Mouse (Mus musculus) midbrain, embryonic 14.5 days (tissue): ENCODE results near the gene Celf6. TPM values are rescaled to one million over a fixed set of nuclear protein-coding genes. Genes with fewer than 3 reads are reported as not detected.
A peak's percentile ranks its signal among the peaks of the same experiment; 100 is the strongest.

ENCODE experiments used
- ATAC-seq: fragments of 200-750 bp; cut with Nextera tagmentation; 2 replicates; pipeline ENCODE4 v1.8.0; 2017; ENCODE audit warnings: moderate number of reproducible peaks, moderate library complexity; ENCODE audit not compliant: low FRiP score, low TSS enrichment
- DNase-seq: peaks from one replicate; pipeline ENCODE4 v3.0.0-alpha.2; 2015
- H3K27ac ChIP-seq: fragments of 300-500 bp; sonication (generic); replicated peaks from 2 replicates; pipeline ENCODE4 v1.5.1; 2014; ENCODE audit warnings: mild to moderate bottlenecking, low read depth, low read length, moderate library complexity
- H3K27me3 ChIP-seq: fragments of 300-500 bp; sonication (generic); 2 replicates; pipeline ENCODE4 v1.6.1; 2014; ENCODE audit warnings: low read length, control low read depth, mixed read lengths; ENCODE audit not compliant: control insufficient read depth, insufficient read depth
- H3K36me3 ChIP-seq: fragments of 300-500 bp; sonication (generic); 2 replicates; pipeline ENCODE4 v1.6.1; 2014; ENCODE audit warnings: low read length, control low read depth; ENCODE audit not compliant: control insufficient read depth, insufficient read depth
- H3K4me1 ChIP-seq: fragments of 300-500 bp; sonication (generic); 2 replicates; pipeline ENCODE4 v1.6.1; 2014; ENCODE audit warnings: mild to moderate bottlenecking, antibody characterized with exemption, low read length, control low read depth; ENCODE audit not compliant: control insufficient read depth, insufficient read depth
- H3K4me2 ChIP-seq: fragments of 300-500 bp; sonication (generic); 2 replicates; pipeline ENCODE4 v1.6.1; 2014; ENCODE audit warnings: mild to moderate bottlenecking, low read length, moderate library complexity
- H3K4me3 ChIP-seq: fragments of 300-500 bp; sonication (generic); replicated peaks from 2 replicates; pipeline ENCODE4 v1.5.1; 2014; ENCODE audit warnings: low read depth, low read length
- H3K9ac ChIP-seq: fragments of 300-500 bp; sonication (generic); replicated peaks from 2 replicates; pipeline ENCODE4 v1.6.1; 2014; ENCODE audit warnings: mild to moderate bottlenecking, low read length, moderate library complexity
- H3K9me3 ChIP-seq: fragments of 300-500 bp; sonication (generic); 2 replicates; pipeline ENCODE4 v1.6.1; 2016; ENCODE audit warnings: low read length, control low read depth, mixed read lengths; ENCODE audit not compliant: control insufficient read depth
- WGBS: fragments of 180-500 bp; shearing (Covaris S2); extraction: QIAGEN DNeasy Blood & Tissue Kit; methylation state at CpG from one replicate; pipeline ENCODE4 v1.1.7; 2014; 5-methylcytosine and 5-hydroxymethylcytosine counted together
- polyA plus RNA-seq: library from polyadenylated mRNA; unstranded; fragments of >200 nt; fragmentation: Nextera tagmentation; extraction: Ambion mirVana; gene quantifications from 2 replicates; pipeline ENCODE4 v1.2.1, GENCODE M21; 2014

The Celf6 gene
- polyA plus RNA-seq, 1 experiment from 2014 or later, result 35.4 TPM

DNA sequence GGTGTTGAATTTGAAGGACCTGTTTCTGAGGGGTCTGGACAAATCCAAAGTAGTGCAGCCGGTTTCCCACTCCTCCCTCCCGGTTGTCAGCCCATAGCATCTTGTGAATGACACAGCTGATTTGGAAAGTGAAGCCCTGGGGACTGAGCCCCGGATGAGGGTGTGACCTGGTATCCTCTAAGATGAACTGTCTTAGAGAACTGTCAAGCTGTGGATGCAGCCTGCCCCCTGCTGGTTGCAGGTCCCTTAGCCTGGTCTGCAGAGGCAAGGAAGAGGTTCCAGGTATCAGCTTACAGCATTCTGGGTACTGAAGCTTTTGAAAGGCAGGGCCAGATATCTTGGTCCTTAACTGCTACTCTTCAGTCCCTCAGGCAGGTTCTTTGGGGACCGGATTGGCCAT lies 12.1 kb upstream of the Celf6 start:
- WGBS, result 28% methylated on average over 4 of the region's 4 CpGs
- H3K4me3 ChIP-seq, result no peak overlapping the region
- H3K9ac ChIP-seq, result no peak overlapping the region
- no peaks in the 10 kb centered on the region; the same call in 1 of the 2 replicates for H3K4me1 ChIP-seq
- DNase-seq (peak; percentile 80), ATAC-seq (no peak)
- no peak overlapping the region for H3K27ac ChIP-seq
- H3K4me2 ChIP-seq, result no peak overlapping the region
- peaks cover 48% of the 10 kb centered on the region for H3K36me3 ChIP-seq
- H3K27me3 ChIP-seq, result no peaks in the 10 kb centered on the region
- H3K9me3 ChIP-seq, result no peaks in the 10 kb centered on the region

DNA sequence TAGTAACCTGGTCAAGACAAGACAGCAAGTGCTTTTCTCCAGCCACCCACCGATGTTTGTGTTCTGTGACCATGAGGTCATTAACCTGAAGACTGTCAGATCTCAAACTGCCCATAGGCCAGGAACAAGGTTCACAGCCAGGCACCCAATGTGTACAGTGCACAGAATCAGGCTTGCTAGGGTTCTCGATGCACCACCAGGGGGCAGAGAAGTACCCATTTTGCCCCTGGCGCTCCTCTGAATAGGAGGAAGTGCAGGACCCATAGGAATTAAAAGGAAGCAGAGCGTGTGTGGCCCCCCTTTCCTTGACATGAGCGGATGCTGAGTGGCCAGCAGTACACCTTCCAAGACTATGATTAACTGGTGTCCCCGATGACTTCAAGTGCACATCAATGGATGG lies 10.6 kb upstream of the Celf6 start:
- Histone ChIP-seq H3K4me3 (no peak overlapping the region), H3K27me3 (no peaks in the 10 kb centered on the region), H3K4me1 (no peaks in the 10 kb centered on the region; the same call in 1 of the 2 replicates), H3K27ac (no peak overlapping the region), H3K9me3 (no peaks in the 10 kb centered on the region), H3K36me3 (peaks cover 33% of the 10 kb centered on the region), H3K4me2 (no peak overlapping the region), H3K9ac (no peak overlapping the region)
- no peak for ATAC-seq
- DNase-seq, result peak; percentile 85
- WGBS, result 27% methylated on average over 6 of the region's 6 CpGs

DNA sequence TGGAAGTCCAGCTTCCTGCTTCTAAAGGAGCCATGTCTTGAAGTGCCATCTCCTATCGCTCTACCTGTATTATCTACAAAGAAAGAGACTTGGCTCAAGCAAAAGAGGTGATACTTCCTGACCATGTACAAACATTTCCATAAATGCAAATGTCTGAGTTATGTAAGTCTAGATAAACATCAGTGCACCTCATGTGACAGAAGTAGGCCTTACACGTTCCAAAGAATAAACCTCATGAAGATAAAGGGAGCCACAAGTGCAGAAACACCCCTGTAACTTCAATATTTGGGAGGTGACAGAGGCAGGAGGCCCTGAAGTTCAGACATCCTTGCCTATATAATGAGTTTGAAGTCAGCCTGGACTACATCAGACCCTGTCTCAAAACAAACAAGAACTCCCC lies 5.9 kb upstream of the Celf6 start:
- no peak overlapping the region for H3K4me2 ChIP-seq
- no peaks in the 10 kb centered on the region for H3K27me3 ChIP-seq
- ATAC-seq (no peak), DNase-seq (no peak)
- no peaks in the 10 kb centered on the region for H3K9me3 ChIP-seq
- H3K27ac ChIP-seq, result no peak overlapping the region
- 83% methylated on average over 2 of the region's 2 CpGs for WGBS
- no peaks in the 10 kb centered on the region; the same call in 1 of the 2 replicates for H3K4me1 ChIP-seq
- no peak overlapping the region for H3K4me3 ChIP-seq
- no peak overlapping the region for H3K9ac ChIP-seq
- H3K36me3 ChIP-seq, result no peaks in the 10 kb centered on the region

DNA sequence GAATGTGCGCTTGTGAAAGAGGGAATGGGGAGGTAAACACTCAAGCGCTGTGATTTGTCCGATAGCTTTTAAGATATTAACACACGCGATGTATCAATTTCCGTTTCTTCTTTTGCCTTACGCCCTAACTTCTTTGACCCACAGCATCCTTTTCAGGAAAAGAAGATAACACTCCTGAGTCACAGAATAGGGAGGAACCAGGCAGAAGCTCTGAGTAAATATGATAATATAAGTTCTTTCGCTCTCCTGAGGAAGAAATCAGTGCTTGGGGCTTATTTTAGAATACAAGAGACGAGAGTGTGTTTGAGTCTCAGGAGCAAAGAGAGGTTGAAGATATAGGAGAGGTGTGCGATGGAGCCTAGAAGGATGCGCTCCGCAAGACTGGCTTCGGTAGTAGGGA lies 316 bp upstream of the Celf6 start:
- no peaks in the 10 kb centered on the region for H3K36me3 ChIP-seq
- H3K4me2 ChIP-seq, result peak overlapping the region; percentile 56
- H3K9ac ChIP-seq, result peak overlapping the region; percentile 41; the same call in 1 of the 2 replicates
- H3K4me3 ChIP-seq, result peak overlapping the region; percentile 57
- no peak for DNase-seq
- no peaks in the 10 kb centered on the region for H3K9me3 ChIP-seq
- H3K27me3 ChIP-seq, result no peaks in the 10 kb centered on the region
- no peak for ATAC-seq
- WGBS, result 12% methylated on average over 13 of the region's 13 CpGs
- peak overlapping the region; percentile 21 for H3K27ac ChIP-seq
- H3K4me1 ChIP-seq, result peaks cover 17% of the 10 kb centered on the region

DNA sequence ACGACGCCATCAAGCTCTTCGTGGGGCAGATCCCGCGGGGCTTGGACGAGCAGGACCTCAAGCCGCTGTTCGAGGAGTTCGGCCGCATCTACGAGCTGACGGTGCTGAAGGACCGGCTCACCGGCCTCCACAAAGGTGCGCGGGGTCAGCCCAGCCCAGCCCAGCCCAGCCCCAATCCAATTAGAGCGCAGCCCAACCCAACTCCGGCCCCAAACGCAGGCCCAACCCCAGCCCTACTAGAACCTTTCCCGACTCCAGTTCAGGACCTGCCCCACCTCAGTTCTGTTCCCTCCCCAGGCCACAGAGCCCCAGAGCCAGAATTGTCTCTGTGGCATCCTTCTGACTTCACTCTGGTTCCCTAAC lies 769 bp downstream of the Celf6 start:
- no peak for DNase-seq
- Histone ChIP-seq H3K27ac (peak overlapping the region; percentile 21), H3K27me3 (no peaks in the 10 kb centered on the region), H3K4me3 (peak overlapping the region; percentile 57), H3K9me3 (no peaks in the 10 kb centered on the region), H3K36me3 (no peaks in the 10 kb centered on the region), H3K9ac (peak overlapping the region; percentile 73), H3K4me2 (peak overlapping the region; percentile 56), H3K4me1 (peaks cover 17% of the 10 kb centered on the region)
- no peak; the same call in 1 of the 2 replicates for ATAC-seq
- under 1% methylated on average over 20 of the region's 20 CpGs for WGBS

DNA sequence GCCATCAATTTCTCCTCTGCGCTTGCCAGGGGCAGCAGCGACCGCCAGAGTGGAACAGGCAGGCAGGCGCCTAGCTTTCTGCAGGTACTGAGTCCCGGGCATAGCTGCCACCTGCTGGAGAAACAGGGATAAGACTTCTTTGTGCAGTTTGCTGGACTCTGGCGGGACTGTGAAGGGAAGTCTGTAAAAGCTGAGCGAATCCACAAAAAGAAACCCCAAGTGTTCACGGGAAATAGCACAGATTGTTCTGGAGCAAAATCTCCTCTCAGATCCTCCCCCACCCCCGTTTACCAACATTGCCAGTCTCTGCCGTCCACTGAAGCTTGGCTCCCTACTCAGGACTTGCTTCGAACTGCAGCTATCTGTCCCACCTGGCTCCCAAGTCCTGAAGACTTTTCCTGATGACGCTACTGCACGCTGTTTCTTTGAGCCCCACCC lies 7.2 kb downstream of the Celf6 start:
- H3K27me3 ChIP-seq, result no peaks in the 10 kb centered on the region
- 7% methylated on average over 13 of the region's 13 CpGs for WGBS
- peak; percentile 88 for DNase-seq
- H3K36me3 ChIP-seq, result no peaks in the 10 kb centered on the region
- peak overlapping the region; percentile 16; the same call in 1 of the 2 replicates for H3K4me2 ChIP-seq
- H3K9ac ChIP-seq, result no peak overlapping the region
- H3K27ac ChIP-seq, result no peak overlapping the region
- H3K4me3 ChIP-seq, result no peak overlapping the region
- peak; percentile 57; the same call in 1 of the 2 replicates for ATAC-seq
- H3K4me1 ChIP-seq, result peaks cover 25% of the 10 kb centered on the region
- no peaks in the 10 kb centered on the region for H3K9me3 ChIP-seq

DNA sequence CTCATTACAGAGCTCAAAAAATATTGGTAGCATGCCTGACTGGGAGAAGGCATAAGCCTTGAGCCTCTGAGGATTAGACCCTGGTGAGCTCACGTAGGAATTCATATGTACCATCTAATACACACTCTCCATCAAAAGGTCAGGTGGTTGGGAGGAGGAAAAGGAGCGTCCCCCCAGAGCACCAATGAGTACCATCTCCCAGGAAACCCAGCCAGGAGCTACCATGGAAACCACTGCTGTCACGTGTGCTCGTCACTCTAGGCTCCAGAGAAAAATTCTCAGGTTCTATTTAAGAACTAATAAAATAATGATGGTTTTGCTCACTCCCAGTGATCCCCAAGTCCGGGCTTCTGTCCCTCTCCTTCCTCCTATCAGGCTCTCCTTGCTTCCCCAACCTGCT lies 10.5 kb downstream of the Celf6 start:
- Histone ChIP-seq H3K4me2 (peak overlapping the region; percentile 57), H3K4me3 (no peak overlapping the region), H3K27me3 (no peaks in the 10 kb centered on the region), H3K4me1 (peaks cover 25% of the 10 kb centered on the region), H3K27ac (peak overlapping the region; percentile 86), H3K36me3 (no peaks in the 10 kb centered on the region), H3K9ac (no peak overlapping the region), H3K9me3 (no peaks in the 10 kb centered on the region)
- ATAC-seq (peak; percentile 59; the same call in 1 of the 2 replicates), DNase-seq (peak; percentile 73)
- 31% methylated on average over 5 of the region's 5 CpGs for WGBS

DNA sequence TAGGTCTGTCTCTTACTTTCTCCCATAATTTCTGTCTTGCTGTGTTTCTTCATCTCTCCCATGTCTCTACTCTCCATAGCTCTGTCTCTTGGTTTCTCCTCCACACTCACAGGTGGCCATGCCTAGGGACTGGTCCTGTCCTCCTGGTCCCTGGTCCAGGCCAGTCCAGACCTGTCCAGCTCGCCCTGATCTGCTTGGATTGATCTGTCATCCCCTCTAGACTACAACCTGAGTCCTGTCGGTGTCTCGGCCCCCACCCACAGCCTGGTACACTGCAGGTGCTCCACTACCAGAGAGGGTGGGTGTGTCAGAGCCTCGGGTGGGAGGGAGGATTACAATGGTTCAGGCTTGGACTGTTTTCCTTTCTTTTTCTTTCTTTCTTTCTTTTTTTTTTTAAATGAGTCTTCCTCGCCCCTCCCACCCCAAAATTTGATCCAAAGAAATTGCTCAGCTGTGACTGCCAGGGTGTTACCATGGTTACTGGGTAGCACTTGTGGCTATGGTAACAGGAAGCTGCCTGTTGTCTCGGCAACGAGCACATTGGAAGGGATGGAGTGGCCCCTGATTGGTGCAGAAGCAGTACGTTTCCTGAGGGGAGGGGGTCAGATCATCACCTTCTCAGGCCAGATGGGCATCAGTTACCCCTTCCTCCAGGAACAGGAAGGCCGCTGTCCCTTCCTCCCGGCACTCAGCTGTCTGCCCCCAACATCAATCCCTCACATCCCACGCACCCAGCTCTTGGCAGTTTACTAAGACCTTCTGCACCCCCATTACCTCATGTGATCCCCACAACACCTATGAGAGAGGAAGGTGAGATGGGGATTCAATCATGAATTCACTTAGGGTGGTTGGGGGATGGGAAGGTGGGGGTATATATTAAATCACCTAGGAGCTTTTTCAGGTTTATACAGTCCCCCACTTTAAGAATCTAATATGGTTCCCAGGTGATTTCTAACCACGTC lies 11.3 kb downstream of the Celf6 start:
- 13% methylated on average over 12 of the region's 12 CpGs for WGBS
- H3K4me2 ChIP-seq, result peak overlapping the region; percentile 57
- H3K27ac ChIP-seq, result peak overlapping the region; percentile 86
- DNase-seq (peak; percentile 92), ATAC-seq (peak; percentile 89)
- H3K27me3 ChIP-seq, result no peaks in the 10 kb centered on the region
- H3K4me3 ChIP-seq, result peak overlapping the region; percentile 25
- no peaks in the 10 kb centered on the region for H3K36me3 ChIP-seq
- peaks cover 25% of the 10 kb centered on the region for H3K4me1 ChIP-seq
- no peaks in the 10 kb centered on the region for H3K9me3 ChIP-seq
- peak overlapping the region; percentile 36 for H3K9ac ChIP-seq
